Comparison of ENCODE assay signal across 9 mouse cellular contexts in genomic region chr12:29258548-29258874, GRCm38 (mm10).
DNase-seq lines count a peak whose midpoint lies in the region; ATAC-seq lines count a peak whose summit lies in the region.
"Had no signal": no experiment of that assay in that cellular context is flagged by ENCODE, and none has a peak within 500 bp of the region (broad histone marks: within the 10 kb centered on the region; RNA-seq: fewer than 3 reads in every experiment).

No protein-coding gene starts in this region.

- no peak for DNase-seq in heart, postnatal 10 days
- DNase-seq in forebrain, embryonic 11.5 days (ENCODE audit: low spot score) = no peak
- DNase-seq in neural tube, embryonic 11.5 days (ENCODE audit: low spot score) = no peak
- no peak for DNase-seq in adrenal gland, postnatal 4 days (ENCODE audit: low spot score in 2 of 2)
- DNase-seq in frontal cortex, postnatal 10 days (ENCODE audit: low spot score in 2 of 2) = no peak
- no peak for DNase-seq in cerebellum, postnatal 36 days

- ATAC-seq in heart, embryonic 16.5 days (replicated peaks; ENCODE audit: extremely low read depth, insufficient read depth, low FRiP score) = 0 out of 2 replicates have a peak, but pooled peaks have one; percentile 65
- no peak for ATAC-seq in forebrain, embryonic 11.5 days (replicated peaks; ENCODE audit: low FRiP score)
- no peak; the same call in 1 of the 2 replicates for ATAC-seq in intestine, embryonic 16.5 days
- ATAC-seq in neural tube, embryonic 11.5 days (ENCODE audit: insufficient read depth, low FRiP score, low TSS enrichment) = no peak
- ATAC-seq: liver, embryonic 12.5 days had no signal

- intact Hi-C loops in heart, postnatal 10 days (cut with DNase I) = no loop called here

- no peaks in the 10 kb centered on the region for H3K9me3 ChIP-seq in heart, embryonic 16.5 days (replicated peaks; ENCODE audit: control insufficient read depth, low read length)
- no peaks in the 10 kb centered on the region for H3K9me3 ChIP-seq in forebrain, embryonic 11.5 days (ENCODE audit: control insufficient read depth, low read length)
- no peaks in the 10 kb centered on the region for H3K9me3 ChIP-seq in intestine, embryonic 16.5 days (ENCODE audit: control insufficient read depth, low read length)
- no peaks in the 10 kb centered on the region for H3K9me3 ChIP-seq in neural tube, embryonic 11.5 days (ENCODE audit: control insufficient read depth, low read length)
- H3K9me3 ChIP-seq: liver, embryonic 12.5 days had no signal

- H3K27ac ChIP-seq in heart, embryonic 16.5 days (ENCODE audit: low read length) = peak overlapping the region; percentile 67
- H3K27ac ChIP-seq in forebrain, embryonic 11.5 days (ENCODE audit: low read depth, low read length) = peak overlapping the region; percentile 37; the same call in 1 of the 2 replicates
- H3K27ac ChIP-seq in intestine, embryonic 16.5 days (ENCODE audit: low read length) = no peak overlapping the region
- H3K27ac ChIP-seq in neural tube, embryonic 11.5 days (ENCODE audit: low read depth, low read length) = 0 out of 2 replicates have a peak overlapping the region, but pooled peaks have one; percentile 2
- H3K27ac ChIP-seq: liver, embryonic 12.5 days had no signal

- no peak overlapping the region for H3K9ac ChIP-seq in heart, embryonic 16.5 days (ENCODE audit: low read length)
- no peak overlapping the region; the same call in 1 of the 2 replicates for H3K9ac ChIP-seq in forebrain, embryonic 11.5 days (ENCODE audit: low read length)
- no peak overlapping the region for H3K9ac ChIP-seq in intestine, embryonic 16.5 days (ENCODE audit: low read depth, low read length)
- peak overlapping the region; percentile 33; the same call in 1 of the 2 replicates for H3K9ac ChIP-seq in neural tube, embryonic 11.5 days (ENCODE audit: low read length)
- H3K9ac ChIP-seq: liver, embryonic 12.5 days had no signal

- no peak overlapping the region; the same call in 1 of the 2 replicates for H3K4me3 ChIP-seq in heart, embryonic 16.5 days (ENCODE audit: low read length)
- H3K4me3 ChIP-seq in forebrain, embryonic 11.5 days (ENCODE audit: low read depth, low read length) = no peak overlapping the region
- no peak overlapping the region for H3K4me3 ChIP-seq in intestine, embryonic 16.5 days (ENCODE audit: low read length)
- H3K4me3 ChIP-seq in neural tube, embryonic 11.5 days (ENCODE audit: low read depth, low read length) = no peak overlapping the region
- H3K4me3 ChIP-seq: liver, embryonic 12.5 days had no signal

- H3K27me3 ChIP-seq in heart, embryonic 16.5 days (ENCODE audit: control insufficient read depth, insufficient read depth, low read length) = no peaks in the 10 kb centered on the region
- H3K27me3 ChIP-seq in forebrain, embryonic 11.5 days (ENCODE audit: control insufficient read depth, insufficient read depth, low read length) = no peaks in the 10 kb centered on the region
- no peaks in the 10 kb centered on the region for H3K27me3 ChIP-seq in intestine, embryonic 16.5 days (replicated peaks; ENCODE audit: control insufficient read depth, insufficient read depth, low read length)
- H3K27me3 ChIP-seq in neural tube, embryonic 11.5 days (ENCODE audit: control insufficient read depth, insufficient read depth, low read length) = no peaks in the 10 kb centered on the region

- no peaks in the 10 kb centered on the region for H3K36me3 ChIP-seq in heart, embryonic 16.5 days (ENCODE audit: control insufficient read depth, insufficient read depth)
- no peaks in the 10 kb centered on the region for H3K36me3 ChIP-seq in forebrain, embryonic 11.5 days (ENCODE audit: control insufficient read depth, insufficient read depth, low read length)
- no peaks in the 10 kb centered on the region for H3K36me3 ChIP-seq in intestine, embryonic 16.5 days (ENCODE audit: control insufficient read depth, insufficient read depth, low read length)
- no peaks in the 10 kb centered on the region for H3K36me3 ChIP-seq in neural tube, embryonic 11.5 days (ENCODE audit: control insufficient read depth, insufficient read depth, low read length)
- H3K36me3 ChIP-seq: liver, embryonic 12.5 days had no signal

- peak overlapping the region; percentile 39 for H3K4me2 ChIP-seq in heart, embryonic 16.5 days (ENCODE audit: low read depth, low read length)
- H3K4me2 ChIP-seq in forebrain, embryonic 11.5 days (ENCODE audit: low read depth, low read length, severe bottlenecking) = no peak overlapping the region
- 0 out of 2 replicates have a peak overlapping the region, but pooled peaks have one; percentile 13 for H3K4me2 ChIP-seq in intestine, embryonic 16.5 days (ENCODE audit: low read depth, low read length)
- no peak overlapping the region for H3K4me2 ChIP-seq in neural tube, embryonic 11.5 days (ENCODE audit: low read depth)
- H3K4me2 ChIP-seq: liver, embryonic 12.5 days had no signal

- H3K4me1 ChIP-seq in heart, embryonic 16.5 days (ENCODE audit: control insufficient read depth, insufficient read depth, low read length) = peaks cover 14% of the 10 kb centered on the region
- H3K4me1 ChIP-seq in forebrain, embryonic 11.5 days (replicated peaks; ENCODE audit: control insufficient read depth, insufficient read depth, low read length) = peaks cover 15% of the 10 kb centered on the region
- H3K4me1 ChIP-seq in intestine, embryonic 16.5 days (ENCODE audit: control insufficient read depth, insufficient read depth, low read length) = peaks cover 3% of the 10 kb centered on the region
- peaks cover 17% of the 10 kb centered on the region for H3K4me1 ChIP-seq in neural tube, embryonic 11.5 days (ENCODE audit: control insufficient read depth, insufficient read depth, low read length)

Comparison
In these comparisons a context has a peak if more than half of its experiments do, and no peak if none do; other contexts are left out.
1. H3K4me2 ChIP-seq: peak in heart, embryonic 16.5 days (single experiment) and intestine, embryonic 16.5 days (single experiment); none in forebrain, embryonic 11.5 days (single experiment) and neural tube, embryonic 11.5 days (single experiment).